Mouse (Mus musculus): Measurements from ENCODE around the gene Adgrl1. TPM values are rescaled to one million over a fixed set of nuclear protein-coding genes. Genes with fewer than 3 reads are reported as not detected.
"Not testable (repeated sequence)": the region's sequence is repeated elsewhere in the genome, so short reads cannot be mapped to it uniquely, and the experiment has no call there.

The Adgrl1 gene
- polyA plus RNA-seq, 1 experiment, result 64.0 TPM

- Histone ChIP-seq H3K27ac (ENCODE audit: control insufficient read depth, insufficient read depth, low read depth, low read length) (no peak overlapping the region), H3K4me1 (ENCODE audit: control insufficient read depth, insufficient read depth, low read length) (peaks cover 13% of the 10 kb centered on the region), H3K4me3 (ENCODE audit: control insufficient read depth, low read depth, low read length) (no peak overlapping the region), H3K27me3 (ENCODE audit: control insufficient read depth, insufficient read depth, low read length) (no peaks in the 10 kb centered on the region), H3K36me3 (ENCODE audit: control insufficient read depth, insufficient read depth, low read length) (peaks cover 3% of the 10 kb centered on the region; the same call in 1 of the 2 replicates)
- no peak for TF ChIP-seq POLR2A (IDR thresholded peaks at IDR 0.05; ENCODE audit: control insufficient read depth, low read depth, low read length)
- TF ChIP-seq CTCF (IDR thresholded peaks at IDR 0.05; ENCODE audit: control insufficient read depth, insufficient read depth, insufficient replicate concordance, low read depth, low read length), result no peak
Measured at GRCm38 (mm10) chr8:83980845-83981244, 80.9 kb downstream of the Adgrl1 start.

GRCm38 (mm10) chr8:83981533-83981932 lies 81.6 kb downstream of the Adgrl1 start:
- Histone ChIP-seq H3K27me3 (ENCODE audit: control insufficient read depth, insufficient read depth, low read length) (no peaks in the 10 kb centered on the region), H3K4me1 (ENCODE audit: control insufficient read depth, insufficient read depth, low read length) (peaks cover 13% of the 10 kb centered on the region), H3K4me3 (ENCODE audit: control insufficient read depth, low read depth, low read length) (no peak overlapping the region), H3K27ac (ENCODE audit: control insufficient read depth, insufficient read depth, low read depth, low read length) (no peak overlapping the region), H3K36me3 (ENCODE audit: control insufficient read depth, insufficient read depth, low read length) (peaks cover 3% of the 10 kb centered on the region; the same call in 1 of the 2 replicates)
- no peak for TF ChIP-seq POLR2A (IDR thresholded peaks at IDR 0.05; ENCODE audit: control insufficient read depth, low read depth, low read length)
- no peak for TF ChIP-seq CTCF (IDR thresholded peaks at IDR 0.05; ENCODE audit: control insufficient read depth, insufficient read depth, insufficient replicate concordance, low read depth, low read length)

- Histone ChIP-seq H3K36me3 (ENCODE audit: control insufficient read depth, insufficient read depth, low read length) (peaks cover 3% of the 10 kb centered on the region), H3K27me3 (ENCODE audit: control insufficient read depth, insufficient read depth, low read length) (no peaks in the 10 kb centered on the region), H3K4me1 (ENCODE audit: control insufficient read depth, insufficient read depth, low read length) (peaks cover 6% of the 10 kb centered on the region), H3K27ac (ENCODE audit: control insufficient read depth, insufficient read depth, low read depth, low read length) (no peak overlapping the region), H3K4me3 (ENCODE audit: control insufficient read depth, low read depth, low read length) (no peak overlapping the region)
- TF ChIP-seq CTCF (IDR thresholded peaks at IDR 0.05; ENCODE audit: control insufficient read depth, insufficient read depth, insufficient replicate concordance, low read depth, low read length) (no peak), POLR2A (IDR thresholded peaks at IDR 0.05; ENCODE audit: control insufficient read depth, low read depth, low read length) (no peak)
Measured at GRCm38 (mm10) chr8:83982449-83982848, 82.5 kb downstream of the Adgrl1 start.

GRCm38 (mm10) chr8:83983222-83983621 lies 83.3 kb downstream of the Adgrl1 start:
- H3K4me1 ChIP-seq (ENCODE audit: control insufficient read depth, insufficient read depth, low read length); H3K27me3 ChIP-seq (ENCODE audit: control insufficient read depth, insufficient read depth, low read length); H3K36me3 ChIP-seq (ENCODE audit: control insufficient read depth, insufficient read depth, low read length); H3K27ac ChIP-seq (ENCODE audit: control insufficient read depth, insufficient read depth, low read depth, low read length); H3K4me3 ChIP-seq (ENCODE audit: control insufficient read depth, low read depth, low read length): not testable (repeated sequence)

- peaks cover 6% of the 10 kb centered on the region for H3K36me3 ChIP-seq (ENCODE audit: control insufficient read depth, insufficient read depth, low read length)
- TF ChIP-seq POLR2A (IDR thresholded peaks at IDR 0.05; ENCODE audit: control insufficient read depth, low read depth, low read length) (no peak), CTCF (IDR thresholded peaks at IDR 0.05; ENCODE audit: control insufficient read depth, insufficient read depth, insufficient replicate concordance, low read depth, low read length) (no peak)
- no peak overlapping the region for H3K4me3 ChIP-seq (ENCODE audit: control insufficient read depth, low read depth, low read length)
- no peak overlapping the region for H3K27ac ChIP-seq (ENCODE audit: control insufficient read depth, insufficient read depth, low read depth, low read length)
- H3K4me1 ChIP-seq (ENCODE audit: control insufficient read depth, insufficient read depth, low read length), result no peaks in the 10 kb centered on the region
- H3K27me3 ChIP-seq (ENCODE audit: control insufficient read depth, insufficient read depth, low read length), result no peaks in the 10 kb centered on the region
Measured at GRCm38 (mm10) chr8:83989243-83989642, 89.3 kb downstream of the Adgrl1 start.

- no peak overlapping the region for H3K27ac ChIP-seq (ENCODE audit: control insufficient read depth, insufficient read depth, low read depth, low read length)
Measured at GRCm38 (mm10) chr8:83990170-83990569, 90.3 kb downstream of the Adgrl1 start.

More at GRCm38 (mm10) chr8:83990170-83990569, 90.3 kb downstream of the Adgrl1 start:
- no peak overlapping the region for H3K4me3 ChIP-seq (ENCODE audit: control insufficient read depth, low read depth, low read length)
- TF ChIP-seq POLR2A (IDR thresholded peaks at IDR 0.05; ENCODE audit: control insufficient read depth, low read depth, low read length) (no peak), CTCF (IDR thresholded peaks at IDR 0.05; ENCODE audit: control insufficient read depth, insufficient read depth, insufficient replicate concordance, low read depth, low read length) (no peak)
- H3K27me3 ChIP-seq (ENCODE audit: control insufficient read depth, insufficient read depth, low read length), result no peaks in the 10 kb centered on the region
- H3K36me3 ChIP-seq (ENCODE audit: control insufficient read depth, insufficient read depth, low read length), result peaks cover 6% of the 10 kb centered on the region
- H3K4me1 ChIP-seq (ENCODE audit: control insufficient read depth, insufficient read depth, low read length), result no peaks in the 10 kb centered on the region

Other genes starting within 250 kb of the Adgrl1 start
- 12.1 and 12.2 TPM in 2 replicates for gene Gipc1, start 247.4 kb upstream of the Adgrl1 start, polyA plus RNA-seq (2012; rRNA removed)
- 0.51 and 0.59 TPM in 2 replicates for gene Ptger1, start 233.4 kb upstream of the Adgrl1 start, polyA plus RNA-seq (2012; rRNA removed)
- gene Pkn1, start 200.9 kb upstream of the Adgrl1 start, polyA plus RNA-seq (2012; rRNA removed), result 13.3 and 16.6 TPM in 2 replicates
- gene Ddx39, start 184.9 kb upstream of the Adgrl1 start, polyA plus RNA-seq (2012; rRNA removed), result 101 and 105 TPM in 2 replicates
- 6.1 and 13.1 TPM in 2 replicates for gene Adgre5, start 158.8 kb upstream of the Adgrl1 start, polyA plus RNA-seq (2012; rRNA removed)
- 14.9 and 15.2 TPM in 2 replicates for gene Gm10644, start 55.1 kb downstream of the Adgrl1 start, polyA plus RNA-seq (2012; rRNA removed)
- 65.0 and 73.8 TPM in 2 replicates for gene Asf1b, start 55.4 kb downstream of the Adgrl1 start, polyA plus RNA-seq (2012; rRNA removed)
- gene Prkaca, start 72.9 kb downstream of the Adgrl1 start, polyA plus RNA-seq (2012; rRNA removed), result 101 and 103 TPM in 2 replicates
- 13.7 and 15.3 TPM in 2 replicates for gene Samd1, start 97.6 kb downstream of the Adgrl1 start, polyA plus RNA-seq (2012; rRNA removed)
- 38.1 and 43.2 TPM in 2 replicates for gene 1700067K01Rik, start 101.4 kb downstream of the Adgrl1 start, polyA plus RNA-seq (2012; rRNA removed)
- 10.9 and 15.1 TPM in 2 replicates for gene 2210011C24Rik, start 112.1 kb downstream of the Adgrl1 start, polyA plus RNA-seq (2012; rRNA removed)
- 1.2 and 1.9 TPM in 2 replicates for gene Palm3, start 121.4 kb downstream of the Adgrl1 start, polyA plus RNA-seq (2012; rRNA removed)
- 0.08 and 0.12 TPM in 2 replicates for gene Il27ra, start 142.5 kb downstream of the Adgrl1 start, polyA plus RNA-seq (2012; rRNA removed)
- 0.84 TPM in 1 of 2 replicates, not detected in the other for gene Rln3, start 144.9 kb downstream of the Adgrl1 start, polyA plus RNA-seq (2012; rRNA removed)
- 6.3 and 6.6 TPM in 2 replicates for gene Gm10643, start 165.0 kb downstream of the Adgrl1 start, polyA plus RNA-seq (2012; rRNA removed)
- gene Rfx1, start 166.7 kb downstream of the Adgrl1 start, polyA plus RNA-seq (2012; rRNA removed), result 83.0 and 89.5 TPM in 2 replicates
- 210 and 216 TPM in 2 replicates for gene Dcaf15, start 204.7 kb downstream of the Adgrl1 start, polyA plus RNA-seq (2012; rRNA removed)
- gene Podnl1, start 225.9 kb downstream of the Adgrl1 start, polyA plus RNA-seq (2012; rRNA removed), result 0.07 and 0.14 TPM in 2 replicates
- 30.9 and 38.6 TPM in 2 replicates for gene Cc2d1a, start 247.8 kb downstream of the Adgrl1 start, polyA plus RNA-seq (2012; rRNA removed)
- 57.2 and 65.0 TPM in 2 replicates for gene 4930432K21Rik, start 247.9 kb downstream of the Adgrl1 start, polyA plus RNA-seq (2012; rRNA removed)